Mouse (Mus musculus): ENCODE results near the gene Spata46. TPM values are rescaled to one million over a fixed set of nuclear protein-coding genes. Genes with fewer than 3 reads are reported as not detected.
A peak's percentile ranks its signal among the peaks of the same experiment; 100 is the strongest.

Spata46 gene
- polyA plus RNA-seq (2012; rRNA removed) = 0.17 and 0.26 TPM in 2 replicates

DNA sequence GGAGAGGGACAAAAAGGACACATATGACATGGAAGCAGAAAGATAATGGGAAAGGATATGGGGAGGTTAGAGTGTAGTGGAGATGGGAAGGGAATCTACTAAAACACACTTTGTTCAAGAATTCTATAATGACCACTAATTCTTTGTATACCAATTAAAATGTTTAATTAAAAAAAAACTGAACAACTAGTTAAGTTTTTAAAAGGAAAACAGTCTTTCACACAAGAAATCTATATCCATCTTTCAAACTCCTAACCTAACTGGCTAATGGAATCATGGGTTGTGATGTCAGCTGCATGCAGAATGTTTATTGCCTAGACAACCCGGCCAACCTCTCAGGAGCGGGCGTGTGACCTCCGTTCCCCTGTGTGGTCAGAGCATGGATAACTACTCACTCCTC lies at the start of gene Spata46:
Gene Spata46 (plus strand): TSS at position 301 of the 400 bp plus-strand sequence.
- Histone ChIP-seq H3K4me1 (ENCODE audit: control insufficient read depth, insufficient read depth, low read length) (no peaks in the 10 kb centered on the region), H3K27ac (ENCODE audit: insufficient read depth, low read depth, low read length) (no peak within 1 kb of the TSS), H3K27me3 (replicated peaks; ENCODE audit: control insufficient read depth, insufficient read depth, low read length) (no peaks in the 10 kb centered on the region), H3K36me3 (ENCODE audit: control insufficient read depth, insufficient read depth, low read length) (no peaks in the 10 kb centered on the region), H3K4me3 (ENCODE audit: insufficient read depth, low read depth, low read length) (no peak within 1 kb of the TSS)
- DNase-seq = no peak
- 84% methylated on average over 4 of the region's 4 CpGs for WGBS
- TF ChIP-seq POLR2A (IDR thresholded peaks at IDR 0.05; ENCODE audit: low read depth, low read length) (no peak), CTCF (conservative IDR thresholded peaks at IDR 0.05; ENCODE audit: insufficient read depth, insufficient read length, low read depth, low read length) (no peak)

DNA sequence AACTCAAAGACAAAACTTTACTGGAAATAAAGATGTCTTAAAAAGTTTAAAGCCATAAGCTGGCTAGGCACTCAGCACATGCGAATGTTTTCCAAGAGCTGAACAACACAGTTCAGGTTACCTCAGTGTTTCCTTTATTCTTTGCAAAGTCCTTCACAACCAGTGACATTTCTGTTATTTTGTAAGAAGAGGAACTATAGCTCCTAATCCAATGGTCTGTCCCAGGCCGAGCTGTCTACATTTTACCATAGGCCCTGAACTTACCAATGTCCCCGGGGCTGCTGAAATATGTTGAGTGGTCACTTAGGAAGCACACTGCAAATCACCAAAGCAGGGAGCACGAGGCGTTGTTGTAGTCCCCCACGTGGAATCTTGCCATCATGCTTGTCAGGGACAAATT lies 38.3 kb upstream of the Spata46 start:
- H3K27me3 ChIP-seq (replicated peaks; ENCODE audit: control insufficient read depth, insufficient read depth, low read length) = no peaks in the 10 kb centered on the region
- no peak for TF ChIP-seq CTCF (conservative IDR thresholded peaks at IDR 0.05; ENCODE audit: insufficient read depth, insufficient read length, low read depth, low read length)
- TF ChIP-seq POLR2A (IDR thresholded peaks at IDR 0.05; ENCODE audit: low read depth, low read length) = no peak
- WGBS = 83% methylated on average over 6 of the region's 6 CpGs
- no peaks in the 10 kb centered on the region for H3K36me3 ChIP-seq (ENCODE audit: control insufficient read depth, insufficient read depth, low read length)
- H3K4me1 ChIP-seq (ENCODE audit: control insufficient read depth, insufficient read depth, low read length) = no peaks in the 10 kb centered on the region
- H3K27ac ChIP-seq (ENCODE audit: insufficient read depth, low read depth, low read length) = no peak overlapping the region
- no peak overlapping the region for H3K4me3 ChIP-seq (ENCODE audit: insufficient read depth, low read depth, low read length)
- no peak for DNase-seq

DNA sequence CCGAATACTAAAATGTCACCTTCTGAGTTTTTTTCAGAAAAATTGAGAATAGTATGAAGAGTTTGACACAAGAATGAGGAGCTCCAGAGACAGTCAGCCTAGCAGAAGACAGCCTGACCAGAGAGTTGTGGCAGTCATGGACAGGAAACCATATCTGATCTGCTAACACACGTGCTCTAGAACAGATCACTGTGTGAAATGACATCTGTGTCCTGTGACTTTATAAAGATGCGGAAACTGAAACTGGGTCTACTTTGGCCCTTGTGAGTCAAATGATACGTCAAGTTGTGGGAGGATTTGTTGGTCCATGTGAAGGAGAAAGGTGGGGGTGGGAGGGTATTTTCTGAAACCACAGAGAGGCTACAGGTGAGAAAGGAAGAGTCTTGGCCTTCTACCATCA lies 37.9 kb upstream of the Spata46 start:
- H3K4me1 ChIP-seq (ENCODE audit: control insufficient read depth, insufficient read depth, low read length) = no peaks in the 10 kb centered on the region
- H3K36me3 ChIP-seq (ENCODE audit: control insufficient read depth, insufficient read depth, low read length) = no peaks in the 10 kb centered on the region
- WGBS = 63% methylated on average over 4 of the region's 4 CpGs
- H3K4me3 ChIP-seq (ENCODE audit: insufficient read depth, low read depth, low read length) = no peak overlapping the region
- no peaks in the 10 kb centered on the region for H3K27me3 ChIP-seq (replicated peaks; ENCODE audit: control insufficient read depth, insufficient read depth, low read length)
- H3K27ac ChIP-seq (ENCODE audit: insufficient read depth, low read depth, low read length) = no peak overlapping the region
- TF ChIP-seq POLR2A (IDR thresholded peaks at IDR 0.05; ENCODE audit: low read depth, low read length) = no peak
- no peak for TF ChIP-seq CTCF (conservative IDR thresholded peaks at IDR 0.05; ENCODE audit: insufficient read depth, insufficient read length, low read depth, low read length)
- no peak for DNase-seq

DNA sequence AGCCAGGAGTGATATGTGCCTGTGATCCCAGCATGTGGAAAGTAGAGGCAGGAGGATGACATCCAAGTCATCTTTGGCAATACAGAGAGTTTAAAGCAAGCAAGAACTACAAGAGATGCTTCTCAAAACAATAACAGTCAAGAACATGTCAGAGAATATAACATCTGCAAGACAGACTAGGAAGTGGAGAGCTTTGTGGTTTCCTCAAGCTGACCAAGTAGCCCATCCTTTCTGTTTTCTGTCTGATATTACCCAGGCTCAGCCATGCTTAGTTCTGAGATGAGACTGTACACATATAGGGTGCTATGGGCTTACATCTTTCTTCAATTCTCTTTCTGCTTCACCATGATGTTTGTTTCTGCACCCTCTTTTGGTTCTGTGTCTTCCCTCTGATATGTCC lies 35.4 kb upstream of the Spata46 start:
- TF ChIP-seq POLR2A (IDR thresholded peaks at IDR 0.05; ENCODE audit: low read depth, low read length) (no peak), CTCF (conservative IDR thresholded peaks at IDR 0.05; ENCODE audit: insufficient read depth, insufficient read length, low read depth, low read length) (no peak)
- Histone ChIP-seq H3K27ac (ENCODE audit: insufficient read depth, low read depth, low read length) (no peak overlapping the region), H3K36me3 (ENCODE audit: control insufficient read depth, insufficient read depth, low read length) (no peaks in the 10 kb centered on the region), H3K27me3 (replicated peaks; ENCODE audit: control insufficient read depth, insufficient read depth, low read length) (no peaks in the 10 kb centered on the region), H3K4me1 (ENCODE audit: control insufficient read depth, insufficient read depth, low read length) (no peaks in the 10 kb centered on the region), H3K4me3 (ENCODE audit: insufficient read depth, low read depth, low read length) (no peak overlapping the region)
- no peak for DNase-seq

DNA sequence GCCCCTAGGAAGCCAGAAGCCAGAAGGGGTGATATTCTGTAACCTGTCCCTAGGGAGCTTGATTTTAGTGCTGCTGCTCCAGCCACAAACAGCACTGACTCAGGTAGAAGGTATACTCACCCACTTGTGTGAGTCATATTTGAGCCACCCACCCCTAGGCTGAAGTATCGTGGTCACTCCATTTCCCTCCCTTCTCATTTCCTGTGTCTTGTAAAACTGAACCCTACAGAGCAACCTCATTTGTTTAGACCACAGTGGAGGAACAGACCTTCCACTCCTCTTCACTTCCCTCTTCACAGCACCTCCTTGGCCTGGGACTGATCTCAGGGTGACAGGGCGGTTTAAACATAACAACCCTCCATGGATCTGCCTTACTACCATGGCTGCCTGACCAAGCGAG lies 31.6 kb upstream of the Spata46 start, which contains the start of gene Sh2d1b1:
Gene Sh2d1b1 (plus strand): TSS at position 305 of the 400 bp plus-strand sequence.
- Histone ChIP-seq H3K27ac (ENCODE audit: insufficient read depth, low read depth, low read length) (no peak within 1 kb of the TSS), H3K36me3 (ENCODE audit: control insufficient read depth, insufficient read depth, low read length) (no peaks in the 10 kb centered on the region), H3K4me3 (ENCODE audit: insufficient read depth, low read depth, low read length) (no peak within 1 kb of the TSS), H3K4me1 (ENCODE audit: control insufficient read depth, insufficient read depth, low read length) (no peaks in the 10 kb centered on the region), H3K27me3 (replicated peaks; ENCODE audit: control insufficient read depth, insufficient read depth, low read length) (no peaks in the 10 kb centered on the region)
- DNase-seq = peak; percentile 14
- no peak for TF ChIP-seq CTCF (conservative IDR thresholded peaks at IDR 0.05; ENCODE audit: insufficient read depth, insufficient read length, low read depth, low read length)
- TF ChIP-seq POLR2A (IDR thresholded peaks at IDR 0.05; ENCODE audit: low read depth, low read length) = no peak
- WGBS = 77% methylated on average over 3 of the region's 3 CpGs

DNA sequence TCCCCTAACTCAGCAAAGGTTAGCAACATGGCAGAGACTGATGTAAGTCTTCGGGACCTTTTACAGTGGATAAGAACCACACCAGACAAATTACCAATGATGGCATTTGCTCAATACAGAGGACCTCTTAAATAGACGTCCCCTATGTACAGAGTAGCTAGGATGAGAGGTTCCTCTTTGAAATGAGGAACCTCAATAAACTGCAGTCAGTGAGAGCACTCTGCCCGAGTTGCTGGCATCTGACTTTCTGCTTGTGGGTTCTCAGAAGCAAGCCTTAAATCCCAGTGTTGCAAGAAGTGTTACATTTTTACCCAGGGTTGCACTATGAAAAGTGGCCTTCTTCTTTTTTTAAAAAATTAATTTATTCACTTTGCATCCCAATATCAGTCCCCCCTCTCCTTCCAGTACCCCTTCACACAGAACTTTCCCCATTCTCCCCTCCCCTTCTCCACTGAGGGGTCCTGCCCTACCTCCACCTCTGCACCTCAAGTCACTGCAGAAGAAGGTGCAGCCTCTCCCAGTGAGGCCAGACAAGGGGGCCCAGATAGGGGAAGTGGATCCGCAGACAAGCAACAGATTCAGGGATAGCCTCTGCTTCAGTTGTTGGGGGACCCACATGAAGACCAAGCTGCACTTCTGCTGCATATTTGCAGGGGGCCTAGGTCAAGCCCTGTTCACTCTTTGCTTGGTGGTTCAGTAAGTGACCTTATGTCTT lies 26.0 kb upstream of the Spata46 start:
- no peak overlapping the region for H3K27ac ChIP-seq (ENCODE audit: insufficient read depth, low read depth, low read length)
- TF ChIP-seq CTCF (conservative IDR thresholded peaks at IDR 0.05; ENCODE audit: insufficient read depth, insufficient read length, low read depth, low read length) (no peak), POLR2A (IDR thresholded peaks at IDR 0.05; ENCODE audit: low read depth, low read length) (no peak)
- no peaks in the 10 kb centered on the region for H3K27me3 ChIP-seq (replicated peaks; ENCODE audit: control insufficient read depth, insufficient read depth, low read length)
- no peaks in the 10 kb centered on the region for H3K36me3 ChIP-seq (ENCODE audit: control insufficient read depth, insufficient read depth, low read length)
- 82% methylated on average over 4 of the region's 4 CpGs for WGBS
- DNase-seq = peak; percentile 6
- no peaks in the 10 kb centered on the region for H3K4me1 ChIP-seq (ENCODE audit: control insufficient read depth, insufficient read depth, low read length)
- H3K4me3 ChIP-seq (ENCODE audit: insufficient read depth, low read depth, low read length) = no peak overlapping the region

DNA sequence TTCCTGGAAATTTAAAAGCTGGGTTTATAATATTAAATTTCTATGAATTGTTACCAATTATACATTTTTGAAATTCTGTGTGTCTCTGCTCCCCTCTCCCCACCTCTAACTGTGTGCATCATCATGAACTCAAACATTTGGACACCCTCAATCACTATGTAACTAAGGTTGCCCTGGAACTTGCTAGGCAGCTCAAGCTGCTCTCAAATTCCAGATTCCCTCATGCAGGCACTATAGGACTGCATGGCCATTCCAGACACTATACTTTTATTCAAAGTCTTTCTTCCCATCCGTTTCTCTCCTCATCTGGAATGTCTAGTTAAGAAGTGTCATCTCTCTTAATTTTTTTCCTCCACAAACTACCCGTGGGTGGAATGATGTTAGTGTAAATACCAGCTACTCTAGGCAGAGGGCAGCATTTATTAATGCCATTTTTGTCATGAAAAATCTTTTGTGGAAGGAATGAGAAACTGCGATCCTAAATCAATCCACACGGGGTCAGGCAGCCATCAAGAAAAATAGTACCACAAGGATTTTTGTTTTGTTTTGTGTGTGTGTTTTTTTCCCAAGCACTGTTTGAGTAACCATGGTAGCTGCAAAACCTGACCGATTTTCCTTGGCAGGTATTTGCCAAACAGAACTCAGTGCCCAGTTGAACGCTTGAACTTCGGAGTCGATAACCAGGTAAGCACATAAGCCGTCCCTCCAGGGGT lies 16.2 kb upstream of the Spata46 start:
- Histone ChIP-seq H3K27me3 (replicated peaks; ENCODE audit: control insufficient read depth, insufficient read depth, low read length) (no peaks in the 10 kb centered on the region), H3K4me1 (ENCODE audit: control insufficient read depth, insufficient read depth, low read length) (peaks cover 5% of the 10 kb centered on the region; the same call in 1 of the 2 replicates), H3K36me3 (ENCODE audit: control insufficient read depth, insufficient read depth, low read length) (no peaks in the 10 kb centered on the region), H3K4me3 (ENCODE audit: insufficient read depth, low read depth, low read length) (no peak overlapping the region), H3K27ac (ENCODE audit: insufficient read depth, low read depth, low read length) (peak overlapping the region; percentile 0; the same call in 1 of the 2 replicates)
- 18% methylated on average over 9 of the region's 9 CpGs for WGBS
- no peak for TF ChIP-seq POLR2A (IDR thresholded peaks at IDR 0.05; ENCODE audit: low read depth, low read length)
- peak; percentile 30; the same call in 1 of the 2 replicates for TF ChIP-seq CTCF (conservative IDR thresholded peaks at IDR 0.05; ENCODE audit: insufficient read depth, insufficient read length, low read depth, low read length)
- peak; percentile 79 for DNase-seq
